Mouse (Mus musculus) neural tube, embryonic 14.5 days (tissue): ENCODE measurements around the gene Ankdd1a. TPM values are rescaled to one million over a fixed set of nuclear protein-coding genes. Genes with fewer than 3 reads are reported as not detected.

ENCODE experiments used
- ATAC-seq: fragments of 200-750 bp; cut with Nextera tagmentation; 2 replicates; pipeline ENCODE4 v1.8.0; 2017; ENCODE audit warnings: low read depth, mild to moderate bottlenecking, moderate TSS enrichment, moderate library complexity
- H3K27ac ChIP-seq: fragments of 300-500 bp; sonication (generic); 2 replicates; pipeline ENCODE4 v1.5.1; 2014; ENCODE audit warnings: low read depth, mild to moderate bottlenecking, control low read depth, low read length, moderate library complexity, mixed read lengths
- H3K27me3 ChIP-seq: fragments of 300-500 bp; sonication (generic); 2 replicates; pipeline ENCODE4 v1.6.1; 2014; ENCODE audit warnings: low read length; ENCODE audit not compliant: control insufficient read depth, insufficient read depth
- H3K36me3 ChIP-seq: fragments of 300-500 bp; sonication (generic); 2 replicates; pipeline ENCODE4 v1.6.1; 2014; ENCODE audit warnings: low read length, mixed read lengths; ENCODE audit not compliant: control insufficient read depth, insufficient read depth
- H3K4me1 ChIP-seq: fragments of 300-500 bp; sonication (generic); 2 replicates; pipeline ENCODE4 v1.6.1; 2014; ENCODE audit warnings: low read length; ENCODE audit not compliant: control insufficient read depth, insufficient read depth
- H3K4me2 ChIP-seq: fragments of 300-500 bp; sonication (generic); 2 replicates; pipeline ENCODE4 v1.6.1; 2014; ENCODE audit warnings: mild to moderate bottlenecking, low read depth, low read length, control low read depth
- H3K4me3 ChIP-seq: fragments of 300-500 bp; sonication (generic); 2 replicates; pipeline ENCODE4 v1.5.1; 2014; ENCODE audit warnings: low read depth, low read length, control low read depth, mixed read lengths
- H3K9ac ChIP-seq: fragments of 300-500 bp; sonication (generic); replicated peaks from 2 replicates; pipeline ENCODE4 v1.6.1; 2014; ENCODE audit warnings: low read depth, mild to moderate bottlenecking, control low read depth, low read length, mixed read lengths
- H3K9me3 ChIP-seq: fragments of 300-500 bp; sonication (generic); 2 replicates; pipeline ENCODE4 v1.6.1; 2016; ENCODE audit warnings: low read length; ENCODE audit not compliant: control insufficient read depth
- WGBS: fragments of 180-500 bp; shearing (Covaris S2); extraction: QIAGEN DNeasy Blood & Tissue Kit; methylation state at CpG from one replicate; pipeline ENCODE4 v1.1.7; 2014; 5-methylcytosine and 5-hydroxymethylcytosine counted together
- polyA plus RNA-seq: library from polyadenylated mRNA; unstranded; fragments of >200 nt; fragmentation: Nextera tagmentation; extraction: Ambion mirVana; gene quantifications from 2 replicates; pipeline ENCODE4 v1.2.1, GENCODE M21; 2014

Ankdd1a gene
- polyA plus RNA-seq, 1 experiment from 2014 or later: 1.2 TPM

DNA sequence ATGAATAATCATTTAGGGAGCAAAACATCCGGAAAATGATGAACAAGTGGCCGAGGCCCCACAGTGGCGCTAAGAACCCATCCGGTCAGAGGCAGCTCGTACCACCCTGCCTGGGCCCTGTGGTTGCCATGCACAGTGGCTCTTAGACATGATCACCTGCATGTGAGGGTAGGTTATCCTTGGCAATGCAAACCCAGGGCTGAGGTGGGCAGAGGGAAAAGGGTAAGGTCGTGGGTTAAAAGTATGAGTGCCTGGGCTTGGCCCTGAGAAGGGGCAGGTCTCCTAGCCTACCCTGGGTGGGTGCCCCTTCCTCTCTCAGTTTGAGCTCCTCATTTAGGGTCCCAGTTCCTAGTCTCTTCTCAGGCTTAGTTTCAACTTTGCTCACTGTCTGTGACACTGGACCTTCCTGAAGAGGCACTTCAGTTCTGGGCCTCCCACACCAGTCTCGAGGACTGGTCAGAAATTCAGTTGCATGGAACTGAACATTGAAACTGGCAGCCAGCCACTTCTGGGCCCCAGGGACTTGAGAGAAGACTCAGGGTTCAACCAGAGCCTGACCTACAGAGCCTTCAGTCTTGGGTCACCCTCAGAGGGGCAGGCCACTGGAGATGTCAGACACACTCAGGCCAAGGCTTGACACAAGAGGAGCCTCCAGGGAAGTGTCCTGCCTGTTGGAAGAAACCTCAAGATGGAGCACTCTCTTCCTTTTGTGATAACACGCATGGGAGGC, 18.1 kb upstream of the Ankdd1a start:
- no peak for ATAC-seq
- Histone ChIP-seq H3K9ac (no peak overlapping the region), H3K27ac (no peak overlapping the region), H3K4me2 (no peak overlapping the region), H3K36me3 (no peaks in the 10 kb centered on the region), H3K9me3 (no peaks in the 10 kb centered on the region), H3K4me1 (no peaks in the 10 kb centered on the region), H3K4me3 (no peak overlapping the region), H3K27me3 (no peaks in the 10 kb centered on the region)
- WGBS: 91% methylated on average over 8 of the region's 8 CpGs

DNA sequence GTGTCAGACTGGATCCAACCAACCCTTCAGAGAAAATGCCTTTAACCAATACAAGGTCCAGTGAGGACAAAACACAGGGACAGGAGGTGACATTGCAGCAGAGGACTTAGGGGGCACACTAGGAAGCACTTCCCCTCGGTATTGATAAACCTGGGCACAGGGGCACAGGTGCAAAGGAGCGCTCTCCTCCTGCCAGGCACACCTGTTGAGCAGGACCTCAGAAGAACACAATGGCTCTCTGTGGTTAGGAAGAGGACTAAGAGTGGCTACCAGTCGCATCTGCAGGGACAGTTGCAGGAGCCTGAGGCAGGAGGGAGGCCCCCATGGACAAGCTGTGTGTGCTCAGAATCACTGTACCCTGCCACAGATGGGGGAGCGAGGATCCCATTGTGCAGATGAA, 16.5 kb upstream of the Ankdd1a start:
- no peak overlapping the region for H3K9ac ChIP-seq
- H3K4me1 ChIP-seq: no peaks in the 10 kb centered on the region
- H3K27ac ChIP-seq: no peak overlapping the region
- WGBS: 88% methylated on average over 4 of the region's 4 CpGs
- H3K4me2 ChIP-seq: no peak overlapping the region
- H3K9me3 ChIP-seq: no peaks in the 10 kb centered on the region
- no peaks in the 10 kb centered on the region for H3K27me3 ChIP-seq
- ATAC-seq: no peak
- H3K4me3 ChIP-seq: no peak overlapping the region
- H3K36me3 ChIP-seq: no peaks in the 10 kb centered on the region

DNA sequence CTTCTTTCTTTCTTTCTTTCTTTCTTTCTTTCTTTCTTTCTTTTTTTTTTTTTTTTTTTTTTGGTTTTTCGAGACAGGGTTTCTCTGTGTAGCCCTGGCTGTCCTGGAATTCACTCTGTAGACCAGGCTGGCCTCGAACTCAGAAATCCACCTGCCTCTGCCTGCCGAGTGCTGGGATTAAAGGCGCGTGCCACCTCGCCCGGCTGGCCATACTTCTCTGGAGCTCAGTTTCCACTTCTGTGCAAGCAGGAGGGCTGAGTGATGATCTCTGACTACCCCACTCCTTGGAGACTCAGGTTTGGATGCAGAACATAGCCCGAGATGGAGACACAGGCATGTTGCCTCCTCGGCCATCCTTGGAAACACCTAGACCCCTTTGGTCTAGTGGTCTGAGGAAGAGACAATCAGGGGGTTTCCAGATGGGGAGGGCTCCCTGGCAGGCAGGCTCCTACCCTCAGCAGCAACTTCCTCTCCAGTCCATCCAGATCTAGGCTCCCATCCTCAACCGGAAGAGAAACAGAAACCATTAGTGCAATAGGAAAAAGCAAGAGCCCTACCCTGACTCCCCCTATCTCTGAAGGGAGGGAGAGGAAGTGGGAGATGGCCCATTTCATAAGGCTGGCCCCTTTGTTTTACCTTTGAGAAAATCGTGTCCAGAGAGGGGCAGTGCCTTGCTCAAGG, 15.9 kb upstream of the Ankdd1a start:
- H3K27ac ChIP-seq: no peak overlapping the region
- no peak overlapping the region for H3K4me3 ChIP-seq
- WGBS: 89% methylated on average over 10 of the region's 11 CpGs
- no peak for ATAC-seq
- no peaks in the 10 kb centered on the region for H3K27me3 ChIP-seq
- no peaks in the 10 kb centered on the region for H3K36me3 ChIP-seq
- H3K9ac ChIP-seq: no peak overlapping the region
- H3K9me3 ChIP-seq: no peaks in the 10 kb centered on the region
- H3K4me2 ChIP-seq: no peak overlapping the region
- H3K4me1 ChIP-seq: no peaks in the 10 kb centered on the region

DNA sequence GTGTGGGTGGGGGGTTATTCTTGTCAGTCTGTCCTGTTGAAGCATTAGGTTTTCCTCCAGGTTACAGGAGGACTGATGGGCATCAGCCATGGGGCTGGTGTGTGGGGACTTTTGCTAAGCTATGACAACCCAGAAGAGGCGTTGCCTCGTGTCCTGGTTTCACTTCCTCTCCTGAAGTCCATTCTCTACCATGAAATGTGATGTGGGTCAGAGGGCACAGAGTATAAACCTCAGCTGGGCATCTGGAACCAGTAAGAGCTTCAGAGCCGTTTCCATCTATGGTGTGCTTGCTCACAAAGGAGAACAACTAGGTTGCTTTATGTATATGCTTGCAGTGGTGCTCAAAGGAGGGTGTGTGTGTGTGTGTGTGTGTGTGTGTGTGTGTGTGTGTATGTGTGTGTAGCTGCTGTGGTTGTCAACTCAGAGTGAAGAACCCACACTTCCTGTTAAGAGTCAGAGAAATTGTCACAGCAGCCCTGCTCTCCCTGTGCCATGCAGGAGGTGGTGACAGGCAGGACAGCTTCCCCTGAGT, 15.3 kb upstream of the Ankdd1a start:
- Histone ChIP-seq H3K4me1 (no peaks in the 10 kb centered on the region), H3K27me3 (no peaks in the 10 kb centered on the region), H3K36me3 (no peaks in the 10 kb centered on the region), H3K4me3 (no peak overlapping the region), H3K27ac (no peak overlapping the region), H3K4me2 (no peak overlapping the region), H3K9me3 (no peaks in the 10 kb centered on the region), H3K9ac (no peak overlapping the region)
- 71% methylated on average over 3 of the region's 3 CpGs for WGBS
- no peak for ATAC-seq

DNA sequence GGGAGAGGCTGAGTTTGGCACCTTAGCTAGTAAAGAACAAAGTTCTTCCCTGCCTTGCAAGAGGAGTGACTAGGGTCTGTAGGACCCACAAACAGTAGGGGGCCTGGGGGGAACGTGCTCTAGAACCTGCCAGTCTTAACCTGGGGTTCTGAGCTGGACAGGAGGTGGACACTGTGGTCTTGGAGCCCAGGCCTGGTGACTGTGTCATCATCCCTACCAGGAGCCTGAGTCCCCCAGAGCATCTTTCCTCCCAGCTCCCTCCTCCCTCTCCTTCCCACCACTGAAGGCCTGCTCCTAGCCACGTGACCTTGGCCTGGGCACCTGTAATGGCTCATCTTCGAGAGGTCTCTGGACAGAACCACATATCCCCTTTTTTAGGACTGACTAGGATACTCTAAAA, 14.1 kb upstream of the Ankdd1a start:
- Histone ChIP-seq H3K4me2 (no peak overlapping the region), H3K9ac (no peak overlapping the region), H3K36me3 (no peaks in the 10 kb centered on the region), H3K4me1 (no peaks in the 10 kb centered on the region), H3K4me3 (no peak overlapping the region), H3K27me3 (no peaks in the 10 kb centered on the region), H3K9me3 (no peaks in the 10 kb centered on the region), H3K27ac (no peak overlapping the region)
- 95% methylated on average over 3 of the region's 3 CpGs for WGBS
- ATAC-seq: no peak

DNA sequence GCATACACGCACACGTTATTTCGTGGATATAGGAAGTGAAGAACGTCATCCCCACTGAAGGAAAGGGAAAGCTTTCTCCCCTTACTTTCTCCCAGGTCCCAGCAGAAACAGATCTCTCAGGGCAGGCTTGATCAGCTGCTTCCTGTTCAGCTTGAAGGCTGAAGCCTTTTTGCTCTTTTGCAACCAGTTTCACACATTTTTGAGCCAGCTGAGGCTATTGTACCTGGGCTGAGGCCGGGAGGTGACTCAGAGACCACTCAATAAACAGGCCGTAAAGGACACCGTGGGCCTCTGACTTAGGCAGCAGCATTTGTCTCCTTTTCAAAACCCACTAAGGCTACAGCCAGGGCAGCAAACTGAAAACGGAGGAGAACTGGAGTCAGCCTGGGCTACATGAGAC, 13.0 kb upstream of the Ankdd1a start:
- WGBS: 68% methylated on average over 8 of the region's 8 CpGs
- no peaks in the 10 kb centered on the region for H3K4me1 ChIP-seq
- H3K4me2 ChIP-seq: no peak overlapping the region
- H3K9ac ChIP-seq: no peak overlapping the region
- no peak for ATAC-seq
- H3K27me3 ChIP-seq: no peaks in the 10 kb centered on the region
- no peak overlapping the region for H3K4me3 ChIP-seq
- no peak overlapping the region for H3K27ac ChIP-seq
- no peaks in the 10 kb centered on the region for H3K36me3 ChIP-seq
- no peaks in the 10 kb centered on the region for H3K9me3 ChIP-seq

DNA sequence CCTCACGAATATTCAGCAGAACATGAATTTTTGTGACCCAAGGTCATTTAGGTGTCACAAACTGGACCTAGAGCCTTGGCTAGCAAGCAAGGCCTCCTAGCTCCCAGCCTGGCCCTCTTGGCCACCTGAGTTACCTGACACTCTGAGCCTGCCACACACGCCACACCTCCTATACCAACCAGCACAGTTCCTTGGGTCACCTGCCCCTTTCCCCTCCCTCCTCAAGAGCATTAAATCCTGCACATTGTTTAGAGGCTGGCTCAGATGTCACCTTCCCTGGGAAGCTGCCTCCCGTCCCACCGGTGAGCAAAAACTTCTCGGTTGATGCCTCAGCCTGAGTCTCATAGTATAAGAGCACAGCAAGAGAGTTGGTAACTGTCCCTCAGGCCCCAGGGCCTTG, 11.3 kb upstream of the Ankdd1a start:
- Histone ChIP-seq H3K27me3 (no peaks in the 10 kb centered on the region), H3K4me3 (no peak overlapping the region), H3K27ac (no peak overlapping the region), H3K9ac (no peak overlapping the region), H3K4me2 (no peak overlapping the region), H3K9me3 (no peaks in the 10 kb centered on the region), H3K36me3 (no peaks in the 10 kb centered on the region), H3K4me1 (no peaks in the 10 kb centered on the region)
- no peak for ATAC-seq
- 90% methylated on average over 5 of the region's 5 CpGs for WGBS

DNA sequence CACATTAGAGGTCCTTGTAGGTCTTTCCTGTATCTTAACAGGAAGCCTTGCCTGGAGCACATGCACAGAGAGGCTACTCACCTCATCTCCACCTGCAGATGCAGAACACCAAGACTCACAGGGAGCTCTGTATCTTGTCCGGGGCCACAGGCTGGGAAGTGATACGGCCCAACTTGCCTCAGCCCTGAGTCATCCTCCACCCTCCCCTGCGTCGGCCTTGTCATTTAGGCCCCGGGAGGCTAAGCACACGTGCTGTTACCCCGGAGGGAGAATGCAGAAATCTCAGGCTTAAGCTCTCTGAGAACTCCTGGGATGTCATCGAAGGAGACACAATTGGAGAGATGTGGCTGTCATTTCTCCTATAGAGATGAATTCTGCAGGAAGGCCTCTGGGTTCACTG, 9.7 kb upstream of the Ankdd1a start:
- no peaks in the 10 kb centered on the region for H3K9me3 ChIP-seq
- H3K36me3 ChIP-seq: no peaks in the 10 kb centered on the region
- no peak overlapping the region for H3K9ac ChIP-seq
- H3K27ac ChIP-seq: no peak overlapping the region
- no peak overlapping the region for H3K4me3 ChIP-seq
- H3K4me2 ChIP-seq: no peak overlapping the region
- WGBS: 56% methylated on average over 8 of the region's 8 CpGs
- no peaks in the 10 kb centered on the region for H3K27me3 ChIP-seq
- no peak for ATAC-seq
- no peaks in the 10 kb centered on the region for H3K4me1 ChIP-seq

DNA sequence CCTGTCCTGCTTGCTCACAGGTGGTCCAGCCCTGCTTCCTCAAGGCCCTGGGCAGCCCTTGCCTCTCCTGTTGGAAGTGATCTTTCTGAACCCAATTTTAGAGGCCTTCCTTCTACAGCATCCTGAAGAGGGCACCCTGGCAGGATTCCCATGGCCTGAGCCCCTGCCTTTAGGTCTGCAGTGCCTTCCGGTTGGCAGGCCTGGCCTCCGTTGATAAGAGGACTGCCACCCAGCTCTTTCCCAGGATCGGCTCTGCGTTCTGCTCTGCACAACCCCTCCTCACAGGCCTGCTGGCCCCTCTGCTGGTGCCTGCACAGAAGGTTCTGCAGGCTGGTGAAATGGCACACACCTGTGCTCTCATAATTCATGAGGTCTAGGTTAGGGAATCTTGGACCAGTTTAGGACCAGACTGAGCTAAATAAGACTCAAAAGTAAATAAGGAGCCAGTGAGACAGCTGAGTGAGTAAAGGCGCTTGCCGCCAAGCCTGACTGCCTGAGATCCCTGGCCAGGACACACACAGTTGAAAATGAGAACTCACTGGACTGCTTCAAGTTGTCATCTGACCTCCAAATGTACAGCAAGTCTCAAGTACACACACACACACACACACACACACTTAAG, 8.5 kb upstream of the Ankdd1a start:
- no peak overlapping the region for H3K9ac ChIP-seq
- no peaks in the 10 kb centered on the region for H3K4me1 ChIP-seq
- ATAC-seq: no peak
- H3K4me3 ChIP-seq: no peak overlapping the region
- H3K36me3 ChIP-seq: no peaks in the 10 kb centered on the region
- no peaks in the 10 kb centered on the region for H3K27me3 ChIP-seq
- 83% methylated on average over 6 of the region's 6 CpGs for WGBS
- no peaks in the 10 kb centered on the region for H3K9me3 ChIP-seq
- H3K27ac ChIP-seq: no peak overlapping the region
- H3K4me2 ChIP-seq: no peak overlapping the region
